In genomic region chr12:112916698-112917400, GRCm38 (mm10) we compare ENCODE assay signal across 13 mouse cellular contexts. TPM values are rescaled to one million over a fixed set of nuclear protein-coding genes. Genes with fewer than 3 reads are reported as not detected.
DNase-seq lines count a peak whose midpoint lies in the region; ATAC-seq and TF ChIP-seq lines count a peak whose summit lies in the region.
"Had no signal": no experiment of that assay in that cellular context is flagged by ENCODE, and none has a peak within 500 bp of the region (broad histone marks: within the 10 kb centered on the region; RNA-seq: fewer than 3 reads in every experiment).

No protein-coding gene starts in this region.

- no peaks in the 10 kb centered on the region for H3K27me3 ChIP-seq in kidney, adult 2 months (replicated peaks; ENCODE audit: control insufficient read depth, insufficient read depth, low read length)
- H3K27me3 ChIP-seq: forebrain, embryonic 13.5 days had no signal

- ATAC-seq in monocyte, adult 5-6 weeks (replicated peaks; ENCODE audit: insufficient number of reproducible peaks, low FRiP score, low TSS enrichment, poor library complexity, severe bottlenecking) = no peak
- ATAC-seq: forebrain, embryonic 13.5 days had no signal

- no peak for TF ChIP-seq CTCF in kidney, adult 2 months (conservative IDR thresholded peaks at IDR 0.05; ENCODE audit: insufficient read depth, insufficient read length, low read depth, low read length)
- TF ChIP-seq CTCF in gastrocnemius, adult 2 months (IDR thresholded peaks at IDR 0.05) = no peak; the same call in 1 of the 2 replicates

- no peak for DNase-seq in kidney, adult 2 months
- no peak for DNase-seq in kidney, adult 11 months
- DNase-seq in gastrocnemius, adult 2 months = peak; percentile 94
- DNase-seq in heart, adult 9 months (ENCODE audit: low spot score in 2 of 2) = peak; percentile 69 to 77
- DNase-seq in heart, postnatal 36 days = peak; percentile 58 to 71
- DNase-seq in spleen, adult 18-20 months = no peak
- no peak for DNase-seq in cerebellum, adult 9-10 months
- DNase-seq: cerebellum, adult 18-20 months; left cerebral cortex, postnatal 4 days; thymus, postnatal 4 days had no signal

- no peak for TF ChIP-seq POLR2A in kidney, adult 2 months (IDR thresholded peaks at IDR 0.05; ENCODE audit: low read depth, low read length)

- H3K4me3 ChIP-seq in kidney, adult 2 months (ENCODE audit: insufficient read depth, low read depth, low read length) = no peak overlapping the region
- peak overlapping the region; percentile 70 for H3K4me3 ChIP-seq in gastrocnemius, adult 2 months
- H3K4me3 ChIP-seq: forebrain, embryonic 13.5 days had no signal

- peak overlapping the region; percentile 93; the same call in 1 of the 2 replicates for H3K27ac ChIP-seq in kidney, adult 2 months (ENCODE audit: insufficient read depth, low read depth, low read length)
- H3K27ac ChIP-seq in gastrocnemius, adult 2 months = peak overlapping the region; percentile 99
- H3K27ac ChIP-seq: forebrain, embryonic 13.5 days had no signal

- WGBS in kidney, adult 2 months = 82% methylated on average over 16 of the region's 16 CpGs

- H3K4me1 ChIP-seq in kidney, adult 2 months (ENCODE audit: control insufficient read depth, insufficient read depth, low read length) = no peaks in the 10 kb centered on the region

- H3K36me3 ChIP-seq in kidney, adult 2 months (ENCODE audit: control insufficient read depth, insufficient read depth, low read length) = no peaks in the 10 kb centered on the region

- intact Hi-C loops in gastrocnemius, adult 2 months (cut with DNase I) = loop anchor here (5.0 kb wide), 1 partner anchor 40 kb away; no protein-coding TSS in a partner anchor
- intact Hi-C loops in heart, postnatal 36 days (cut with DNase I) = loop anchor here (2.0 kb wide), 1 partner anchor 40 kb away; no protein-coding TSS in a partner anchor

RNA-seq across cellular contexts. Expression of gene Jag2, which starts 12.7 kb away (rescaled TPM):
- 10.1 and 10.6 TPM in 2 replicates for polyA plus RNA-seq in kidney, adult 2 months (2012; rRNA removed)
- 10 to 100 TPM; 20.3 to 30.2 TPM for total RNA-seq in gastrocnemius, adult 2 months (2021)
- total RNA-seq in heart, postnatal 36 days (2021) = 10 to 100 TPM; 24.4 to 28.4 TPM
- total RNA-seq in monocyte, adult 5-6 weeks (2017) = 0.11 to 3.6 TPM (median 3.4 TPM) in 3 replicates

RNA-seq across cellular contexts. Expression of gene Nudt14, which starts 25.1 kb away (rescaled TPM):
- polyA plus RNA-seq in kidney, adult 2 months (2012; rRNA removed) = 66.1 and 73.0 TPM in 2 replicates
- total RNA-seq in gastrocnemius, adult 2 months (2021) = 1 to 10 TPM; 5.4 to 7.9 TPM
- total RNA-seq in heart, postnatal 36 days (2021) = 10 to 100 TPM in 1 of 2 experiments, 1 to 10 TPM in 1; 5.6 to 10.6 TPM
- 6.5 to 9.3 TPM (median 7.9 TPM) in 3 replicates for total RNA-seq in monocyte, adult 5-6 weeks (2017)

RNA-seq across cellular contexts. Expression of gene Gpr132, which starts 48.8 kb away (rescaled TPM):
- polyA plus RNA-seq in kidney, adult 2 months (2012; rRNA removed) = 1.7 and 4.6 TPM in 2 replicates
- total RNA-seq in gastrocnemius, adult 2 months (2021) = under 1 TPM in 1 of 2 experiments, not detected in 1; 0.14 TPM
- total RNA-seq in heart, postnatal 36 days (2021) = under 1 TPM; 0.19 TPM
- 61.4 to 99.5 TPM (median 74.8 TPM) in 3 replicates for total RNA-seq in monocyte, adult 5-6 weeks (2017)
- total RNA-seq: layer of hippocampus, adult 8-10 months; left cerebral cortex, postnatal 4 days had no signal
- polyA plus RNA-seq: forebrain, embryonic 13.5 days had no signal

RNA-seq across cellular contexts. Expression of gene Btbd6, which starts 59.4 kb away (rescaled TPM):
- polyA plus RNA-seq in kidney, adult 2 months (2012; rRNA removed) = 31.8 and 45.2 TPM in 2 replicates
- 10 to 100 TPM; 13.3 to 20.6 TPM for total RNA-seq in gastrocnemius, adult 2 months (2021)
- total RNA-seq in heart, postnatal 36 days (2021) = 10 to 100 TPM; 24.3 to 24.7 TPM
- 2.6 to 4.7 TPM (median 3.0 TPM) in 3 replicates for total RNA-seq in monocyte, adult 5-6 weeks (2017)

Comparison
In these comparisons a context has a peak if more than half of its experiments do, and no peak if none do; other contexts are left out.
1. DNase-seq: peak in gastrocnemius, adult 2 months (single experiment), heart, adult 9 months (2 of 2) and heart, postnatal 36 days (2 of 2); none in kidney, adult 2 months (single experiment), kidney, adult 11 months (single experiment), spleen, adult 18-20 months (0 of 2) and cerebellum, adult 9-10 months (single experiment).
2. RNA of gene Gpr132, which starts 48.8 kb away (total RNA-seq): 61.4 to 99.5 TPM in monocyte, adult 5-6 weeks; 0.19 TPM in heart, postnatal 36 days and 0.14 TPM in gastrocnemius, adult 2 months; every median in the first group is over 10 times any median in the second.